In genomic region chr5:143567860-143568259, GRCm38 (mm10) we compare ENCODE assay signal across 9 mouse cellular contexts. TPM values are rescaled to one million over a fixed set of nuclear protein-coding genes. Genes with fewer than 3 reads are reported as not detected.
DNase-seq lines count a peak whose midpoint lies in the region; ATAC-seq and TF ChIP-seq lines count a peak whose summit lies in the region.
"Had no signal": no experiment of that assay in that cellular context is flagged by ENCODE, and none has a peak within 500 bp of the region (broad histone marks: within the 10 kb centered on the region; RNA-seq: fewer than 3 reads in every experiment).

No protein-coding gene starts in this region.

- peaks cover 37% of the 10 kb centered on the region for H3K4me1 ChIP-seq in liver, embryonic 15.5 days (replicated peaks)

- no peaks in the 10 kb centered on the region for H3K27me3 ChIP-seq in C2C12 (ENCODE audit: control insufficient read depth, insufficient read depth, insufficient read length)
- H3K27me3 ChIP-seq in liver, embryonic 15.5 days, result no peaks in the 10 kb centered on the region

- no peak overlapping the region for H3ac ChIP-seq in C2C12 (ENCODE audit: control insufficient read depth, insufficient read length, low read depth)

- H3K27ac ChIP-seq in gastrocnemius, adult 2 months, result no peak overlapping the region
- H3K27ac ChIP-seq in liver, embryonic 15.5 days (replicated peaks), result peak overlapping the region; percentile 99
- H3K27ac ChIP-seq: macrophage had no signal

- H3K4me2 ChIP-seq in liver, embryonic 15.5 days, result peak overlapping the region; percentile 65

- peak; percentile 68 for DNase-seq in MEL-GATA-1-ER (ENCODE audit: extremely low read depth, low read depth)
- DNase-seq in cerebellum, adult 8-10 months, result peak; percentile 74
- DNase-seq in gastrocnemius, adult 2 months, result peak; percentile 89
- peak; percentile 84 to 94 for DNase-seq in kidney, postnatal 36 days
- peak; percentile 91 to 92 for DNase-seq in right cerebral cortex, adult 2 months (ENCODE audit: low spot score in 2 of 2)
- peak; percentile 67 for DNase-seq in urinary bladder, postnatal 10 days (ENCODE audit: low spot score)

- peak; percentile 86 for TF ChIP-seq CTCF in C2C12 (IDR thresholded peaks at IDR 0.05; ENCODE audit: control insufficient read depth, insufficient read depth, insufficient read length)
- TF ChIP-seq CTCF in gastrocnemius, adult 2 months (IDR thresholded peaks at IDR 0.05), result peak; percentile 99

- ATAC-seq in liver, embryonic 15.5 days (ENCODE audit: insufficient read depth), result peak; percentile 41

- intact Hi-C loops in gastrocnemius, adult 2 months (cut with DNase I), result loop anchor here (1.0 to 5.0 kb wide), 3 partner anchors 54 to 349 kb away; partner anchors contain the start of gene Cyth3

- H3K79me3 ChIP-seq in C2C12 (ENCODE audit: low read depth), result no peaks in the 10 kb centered on the region

- 8% methylated on average over 6 of the region's 6 CpGs for WGBS in liver, embryonic 15.5 days (ENCODE audit: insufficient replicate concordance)

- H3K9ac ChIP-seq in liver, embryonic 15.5 days, result peak overlapping the region; percentile 45; the same call in 1 of the 2 replicates

- H3K9me3 ChIP-seq in liver, embryonic 15.5 days (replicated peaks), result no peaks in the 10 kb centered on the region

- no peak overlapping the region for H3K4me3 ChIP-seq in C2C12 (ENCODE audit: insufficient read depth, poor library complexity, severe bottlenecking)
- no peak overlapping the region for H3K4me3 ChIP-seq in gastrocnemius, adult 2 months
- peak overlapping the region; percentile 17; the same call in 1 of the 2 replicates for H3K4me3 ChIP-seq in liver, embryonic 15.5 days (replicated peaks)

- H3K79me2 ChIP-seq in C2C12 (ENCODE audit: control insufficient read depth, insufficient read depth), result no peaks in the 10 kb centered on the region

- no peaks in the 10 kb centered on the region for H3K36me3 ChIP-seq in C2C12 (ENCODE audit: control insufficient read depth, insufficient read depth)
- H3K36me3 ChIP-seq in liver, embryonic 15.5 days (replicated peaks), result peaks cover 18% of the 10 kb centered on the region

TF ChIP-seq in C2C12, 6 proteins besides CTCF, POLR2A, EP300 and RAD21:
- no peak for TF ChIP-seq MAX (IDR thresholded peaks at IDR 0.05)

RNA-seq across cellular contexts. Expression of gene Rac1, which starts 40.0 kb away (rescaled TPM):
- 256 TPM for polyA plus RNA-seq in C2C12 (2012; fragmentation: generic; extraction: Trizol)
- total RNA-seq in gastrocnemius, adult 2 months (2021), result 100 to 1,000 TPM; 211 to 236 TPM
- polyA plus RNA-seq in liver, embryonic 15.5 days (2015; fragmentation: Nextera tagmentation; extraction: Ambion mirVana), result 155 and 162 TPM in 2 replicates

RNA-seq across cellular contexts. Expression of gene Cyth3, which starts 54.4 kb away (rescaled TPM):
- 23.9 TPM for polyA plus RNA-seq in C2C12 (2012; fragmentation: generic; extraction: Trizol)
- 10 to 100 TPM; 10.7 to 15.8 TPM for total RNA-seq in gastrocnemius, adult 2 months (2021)
- polyA plus RNA-seq in liver, embryonic 15.5 days (2015; fragmentation: Nextera tagmentation; extraction: Ambion mirVana), result 35.7 and 37.5 TPM in 2 replicates
